Mouse (Mus musculus) brain, embryonic 18.5 days (tissue): ENCODE results near the gene Pml.

Experiments
- DNase-seq: peaks from one replicate; pipeline ENCODE4 v3.0.0-alpha.2; 2012; ENCODE audit warnings: low read depth, low spot score

The Pml gene

GRCm38 (mm10) chr9:58202676-58203453, 46.7 kb downstream of the Pml start:
- no peak for DNase-seq

GRCm38 (mm10) chr9:58201861-58202549, 47.6 kb downstream of the Pml start:
- no peak for DNase-seq

DNA sequence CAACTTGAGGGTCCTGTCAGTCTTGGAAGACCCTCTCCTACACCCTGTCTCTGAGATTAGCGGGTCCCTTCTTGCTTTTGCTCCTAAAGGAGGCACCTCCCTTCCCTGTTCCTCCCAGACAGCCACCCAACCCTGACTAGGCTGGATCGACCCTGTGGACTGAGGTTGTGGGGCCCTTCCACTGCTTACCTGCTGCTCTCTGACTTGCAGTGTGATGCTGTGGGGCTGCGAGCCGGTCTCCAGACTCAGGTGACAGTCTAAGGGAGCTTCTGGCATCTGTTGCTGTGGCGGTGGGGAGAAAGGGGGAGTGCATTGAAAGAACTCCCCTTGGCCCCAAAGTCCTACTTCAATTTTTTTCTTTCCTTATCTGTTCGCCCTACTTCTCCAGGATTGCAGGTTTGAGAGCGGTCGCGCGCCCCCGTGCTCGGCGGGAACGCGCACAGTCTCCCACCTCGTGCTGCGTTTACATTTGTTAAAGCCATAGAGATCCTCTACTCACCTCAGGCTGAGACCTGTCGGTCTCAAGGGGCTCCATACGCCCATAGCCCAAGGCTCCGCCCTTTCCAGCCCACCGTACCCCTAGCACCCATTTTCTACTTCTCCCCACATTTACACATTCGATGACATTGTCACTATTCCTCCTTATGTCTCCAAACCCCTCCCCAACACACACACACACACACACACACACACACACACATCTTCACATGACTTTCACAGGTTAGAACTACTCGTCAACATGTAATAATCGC, 48.3 kb downstream of the Pml start:
- DNase-seq, result no peak

DNA sequence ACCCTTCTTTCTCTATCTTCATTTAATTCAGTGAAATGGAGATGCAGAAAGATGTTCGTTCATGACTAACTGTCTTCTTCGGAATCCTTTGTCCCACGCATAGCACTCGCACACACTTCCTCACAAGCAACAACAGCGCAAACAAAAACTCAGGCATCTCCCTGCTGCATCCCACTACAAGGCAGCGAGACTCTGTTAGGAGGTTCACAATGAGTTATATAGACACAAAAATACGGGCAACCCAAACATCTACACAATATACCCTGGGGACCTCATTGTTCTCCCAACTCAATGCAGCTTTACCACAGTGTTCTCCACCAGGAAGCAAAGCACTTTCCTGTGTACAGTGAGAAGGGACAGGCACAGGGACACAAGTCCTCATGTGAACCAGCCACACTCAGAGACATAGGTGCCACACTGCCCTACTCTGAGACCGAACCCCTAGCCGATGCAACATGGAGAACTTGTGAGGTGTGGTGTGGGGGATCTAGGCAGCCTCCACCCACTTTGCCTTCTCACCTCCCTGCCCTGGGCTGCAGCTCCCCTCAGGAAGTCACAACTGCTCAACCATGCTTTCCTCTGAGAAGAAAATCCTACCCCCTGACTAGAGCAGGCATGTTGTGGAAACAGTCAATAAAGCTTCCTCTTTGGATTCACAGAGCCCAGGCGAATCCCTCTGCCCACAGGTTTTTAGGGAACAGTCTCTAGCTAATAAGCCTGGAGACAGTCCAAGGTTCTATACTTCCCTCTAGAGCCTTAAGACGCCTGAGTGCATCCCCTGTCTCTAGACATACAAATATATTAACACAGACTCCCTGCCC, 49.1 kb downstream of the Pml start:
- no peak for DNase-seq

DNA sequence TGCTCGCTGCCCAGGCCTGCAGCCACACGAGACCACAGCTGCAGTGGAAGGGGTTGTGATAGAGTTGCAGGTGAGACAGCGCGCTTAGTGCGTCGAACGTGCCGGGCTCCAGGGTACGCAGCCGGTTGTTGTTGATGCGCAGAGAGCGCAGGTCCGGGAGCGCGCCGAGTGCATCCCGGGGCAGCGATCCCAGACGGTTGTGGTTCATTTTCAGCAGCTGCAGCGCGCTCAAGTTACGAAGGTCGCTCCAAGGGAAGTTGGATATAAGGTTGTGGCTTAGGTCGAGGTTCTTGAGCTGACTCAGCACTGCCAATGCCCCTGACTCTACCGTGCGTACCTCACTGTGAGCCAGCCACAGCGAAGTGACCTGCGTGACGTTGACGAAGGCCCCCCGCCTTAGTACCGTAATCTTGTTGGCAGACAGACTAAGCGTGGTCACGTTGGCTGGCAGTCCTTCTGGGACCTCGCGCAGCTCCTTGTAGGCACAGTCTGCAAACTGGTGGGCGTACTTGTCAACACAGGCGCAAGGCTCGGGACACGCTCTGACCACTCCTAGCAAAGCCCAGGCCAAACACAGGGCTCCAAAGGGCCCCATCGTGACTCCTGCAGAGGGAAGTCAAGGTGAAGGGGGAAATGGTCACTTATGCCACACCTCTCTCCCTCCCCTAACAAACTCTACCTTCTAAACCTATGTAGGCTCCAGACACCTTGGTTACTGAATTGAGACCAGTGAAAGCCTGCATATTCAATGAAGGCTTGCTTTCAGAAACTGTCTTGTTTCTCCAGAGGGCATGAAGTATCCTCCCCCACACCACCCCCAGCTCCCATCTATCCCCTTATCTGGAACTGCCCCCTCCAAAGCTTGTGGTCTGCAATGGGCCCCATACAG, 50.0 kb downstream of the Pml start:
- DNase-seq, result no peak

- no peak for DNase-seq
Measured at GRCm38 (mm10) chr9:58198801-58199371, 50.7 kb downstream of the Pml start.

DNA sequence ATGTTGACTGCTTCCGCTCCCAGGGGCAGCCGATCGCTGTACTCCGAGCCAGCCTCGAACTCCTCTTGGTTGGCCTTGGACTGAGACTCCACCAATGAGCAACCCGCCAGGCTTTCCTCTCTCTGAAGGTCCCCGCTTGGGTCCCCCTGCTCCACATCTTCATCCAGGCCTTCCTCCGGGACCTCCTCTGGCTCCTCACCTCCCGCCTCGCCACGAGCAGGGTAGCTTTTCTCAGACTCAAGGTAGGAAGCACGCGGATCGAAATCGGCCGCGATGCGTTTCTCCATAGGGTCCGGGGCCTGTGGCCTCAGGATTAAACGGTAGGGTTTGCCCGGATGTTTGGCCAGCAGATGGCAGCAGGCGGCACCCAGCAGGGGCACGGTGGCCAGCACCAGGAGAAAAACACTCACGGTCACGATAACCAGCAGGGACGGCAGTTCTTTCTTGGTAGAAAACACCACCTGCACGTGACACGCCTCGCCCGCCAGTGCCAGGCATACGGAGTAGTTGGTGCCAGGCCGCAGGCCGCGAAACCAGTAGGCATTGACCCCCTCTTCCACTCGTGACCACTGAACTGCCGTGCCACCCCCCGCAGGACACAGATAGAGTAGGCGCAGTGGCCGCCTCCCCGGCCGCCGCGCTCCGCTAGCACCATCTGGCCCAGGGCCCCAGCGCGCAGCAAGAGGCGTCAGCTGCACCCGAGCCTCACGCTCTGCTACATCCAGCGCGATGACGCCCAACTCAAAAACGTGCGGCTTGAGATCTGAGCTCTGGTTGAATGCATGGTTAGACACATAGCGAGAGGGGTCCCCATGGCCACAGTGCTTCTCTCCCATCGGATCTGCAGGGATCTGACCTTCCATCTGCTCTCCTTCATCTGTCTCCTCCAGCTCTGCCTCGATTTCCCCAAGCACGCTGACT, 51.5 kb downstream of the Pml start:
- no peak for DNase-seq

- DNase-seq, result no peak
Measured at GRCm38 (mm10) chr9:58196610-58197567, 52.7 kb downstream of the Pml start.

DNA sequence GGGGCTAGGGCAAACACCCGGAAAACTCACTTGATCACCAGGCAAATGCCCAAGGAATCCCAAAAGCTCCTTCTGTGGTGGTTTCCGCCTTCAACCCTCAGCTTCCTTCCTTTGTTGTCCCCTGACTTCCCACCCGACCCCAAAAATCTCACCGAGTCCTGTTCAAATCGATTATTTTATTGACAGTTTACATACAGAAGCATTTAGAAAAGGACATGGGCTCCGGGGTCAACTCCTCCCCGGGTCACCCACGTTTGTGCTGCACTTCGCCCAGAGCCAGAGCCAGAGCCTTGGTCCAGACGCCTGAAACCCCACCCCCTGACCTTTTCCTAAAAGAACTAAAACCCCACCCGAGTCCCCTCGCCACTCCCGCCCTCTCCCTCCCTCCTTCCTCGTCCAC, 53.4 kb downstream of the Pml start:
- DNase-seq, result no peak

GRCm38 (mm10) chr9:58195671-58196070, 53.9 kb downstream of the Pml start:
- no peak for DNase-seq

DNA sequence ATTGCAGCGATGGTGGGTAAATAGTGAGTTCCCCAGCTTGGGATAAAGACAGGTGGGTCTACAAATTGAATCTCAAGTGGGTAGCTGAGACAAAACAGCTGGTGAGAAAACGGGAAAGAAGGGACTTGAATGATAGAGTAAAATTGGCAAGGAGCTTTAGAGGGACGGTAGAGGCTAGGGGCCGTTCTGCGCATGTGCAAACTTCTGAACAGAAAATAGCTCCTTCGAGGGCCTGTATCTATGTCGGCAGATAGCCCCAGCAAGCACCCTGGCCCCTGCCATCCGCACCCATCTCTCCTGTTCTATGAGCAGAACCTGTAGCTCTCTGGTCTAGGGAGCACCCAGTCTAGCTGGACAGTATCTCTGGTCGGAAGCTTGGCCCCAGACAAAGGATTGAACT, 55.4 kb downstream of the Pml start:
- no peak for DNase-seq

DNA sequence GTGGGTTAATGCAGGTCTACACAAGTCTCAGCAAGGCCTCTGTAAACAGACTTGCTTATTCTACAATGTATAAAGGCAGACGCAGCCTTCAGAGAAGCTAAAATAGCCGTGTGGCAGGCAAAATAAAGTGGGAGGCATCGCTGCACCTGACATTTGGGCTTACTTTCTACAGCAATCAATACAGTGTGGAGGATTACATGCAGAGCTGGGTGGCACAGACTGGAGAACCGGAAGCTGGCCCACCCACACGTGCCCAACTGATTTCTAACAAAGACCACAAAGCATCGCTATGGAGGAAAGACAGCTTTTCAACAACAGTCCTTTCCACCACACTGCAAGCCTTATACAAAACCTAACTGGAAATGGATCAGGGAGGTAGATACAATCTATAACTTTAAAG, 65.1 kb downstream of the Pml start:
- DNase-seq, result no peak

GRCm38 (mm10) chr9:58179390-58179789, 70.2 kb downstream of the Pml start:
- DNase-seq, result no peak

GRCm38 (mm10) chr9:58177165-58177564, 72.4 kb downstream of the Pml start:
- DNase-seq, result no peak

GRCm38 (mm10) chr9:58175745-58176487, 73.7 kb downstream of the Pml start:
- DNase-seq, result no peak

DNA sequence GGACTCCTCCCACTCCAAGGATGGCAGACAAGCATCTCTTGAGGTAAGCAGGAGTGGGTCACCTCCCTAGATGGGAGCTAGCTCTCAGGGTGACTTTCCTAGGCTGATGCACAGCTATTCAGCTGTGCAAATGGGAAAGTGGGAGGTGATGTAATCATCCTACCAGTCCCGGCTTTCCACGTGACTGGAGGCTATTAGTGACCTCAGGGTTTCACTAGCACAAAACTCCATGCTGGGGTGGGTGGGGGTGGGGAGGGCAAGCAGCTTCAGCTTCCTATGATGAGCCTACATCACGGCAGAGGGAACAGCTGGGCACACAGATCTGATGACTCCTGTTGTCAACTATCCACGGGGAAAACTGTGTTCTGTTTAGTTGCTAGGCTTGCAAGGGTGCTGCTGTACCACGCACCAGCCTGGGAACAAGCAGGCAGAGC, 74.8 kb downstream of the Pml start:
- no peak for DNase-seq

- DNase-seq, result no peak
Measured at GRCm38 (mm10) chr9:58172863-58173262, 76.7 kb downstream of the Pml start.
